Mouse (Mus musculus): ENCODE measurements around the gene Surf1. TPM values are rescaled to one million over a fixed set of nuclear protein-coding genes. Genes with fewer than 3 reads are reported as not detected.

Surf1 gene
- total RNA-seq, 2 experiments from 2014 or later = 96.6 to 97.2 TPM

GRCm38 (mm10) chr2:26950411-26950810 lies 34.1 kb upstream of the Surf1 start:
- Histone ChIP-seq H3K27ac (no peak overlapping the region), H3K4me3 (no peak overlapping the region)
- no peak for TF ChIP-seq CTCF (IDR thresholded peaks at IDR 0.05)
- intact Hi-C loops (cut with DNase I) = no loop called here
- DNase-seq (ENCODE audit: extremely low spot score in 1 of 2, low spot score in 2 of 2) = no peak

DNA sequence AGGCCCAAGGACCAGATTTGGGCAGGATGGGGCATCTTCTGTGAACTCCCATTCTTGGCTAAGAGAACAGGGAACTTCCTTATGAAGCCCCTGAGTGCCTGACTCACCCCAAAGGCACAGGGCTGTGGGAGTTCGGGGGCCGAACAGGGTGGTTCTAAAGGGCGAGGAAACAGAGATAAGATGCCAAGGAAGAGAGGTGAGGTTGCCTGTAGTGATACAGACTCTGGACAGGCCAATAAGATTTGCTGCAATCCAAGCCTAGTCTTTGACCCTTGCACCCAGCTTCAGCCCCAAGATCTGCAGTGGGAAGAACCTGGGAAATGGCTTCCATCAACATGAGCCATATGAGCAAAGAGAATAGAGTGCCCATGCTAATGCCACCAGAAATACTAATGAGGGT lies 26.9 kb upstream of the Surf1 start:
- H3K4me3 ChIP-seq = no peak overlapping the region
- intact Hi-C loops (cut with DNase I) = no loop called here
- TF ChIP-seq CTCF (IDR thresholded peaks at IDR 0.05) = no peak

GRCm38 (mm10) chr2:26941539-26941938 lies 25.2 kb upstream of the Surf1 start:
- H3K4me3 ChIP-seq = no peak overlapping the region
- no peak for DNase-seq (ENCODE audit: extremely low spot score in 1 of 2, low spot score in 2 of 2)
- intact Hi-C loops (cut with DNase I) = no loop called here
- TF ChIP-seq CTCF (IDR thresholded peaks at IDR 0.05) = no peak; the same call in 1 of the 2 replicates
- H3K27ac ChIP-seq = no peak overlapping the region

More for the DNA sequence above, 26.9 kb upstream of the Surf1 start:
- H3K27ac ChIP-seq = no peak overlapping the region
- no peak for DNase-seq (ENCODE audit: extremely low spot score in 1 of 2, low spot score in 2 of 2)

DNA sequence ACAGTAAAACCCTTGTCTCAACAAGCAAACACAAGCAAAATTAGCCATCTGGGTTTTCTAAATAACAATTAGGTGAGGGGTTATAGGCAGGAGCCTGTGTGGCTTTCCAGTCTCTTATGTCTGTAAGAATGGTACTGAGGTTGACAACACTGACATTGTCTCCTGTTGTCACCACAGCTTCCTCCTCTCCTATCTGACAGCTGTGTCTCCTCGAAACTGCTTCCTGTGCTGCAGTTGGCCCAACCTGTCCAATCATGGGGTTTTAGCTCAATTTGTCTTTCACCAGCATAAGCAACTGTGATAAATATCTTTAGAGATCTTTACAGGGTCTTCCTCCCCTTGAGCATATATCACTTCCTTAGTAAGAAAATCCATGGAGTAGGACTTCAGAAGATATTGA lies 20.1 kb upstream of the Surf1 start:
- no peak overlapping the region for H3K4me3 ChIP-seq
- H3K27ac ChIP-seq = no peak overlapping the region
- intact Hi-C loops (cut with DNase I) = no loop called here
- DNase-seq (ENCODE audit: extremely low spot score in 1 of 2, low spot score in 2 of 2) = no peak
- no peak for TF ChIP-seq CTCF (IDR thresholded peaks at IDR 0.05)

DNA sequence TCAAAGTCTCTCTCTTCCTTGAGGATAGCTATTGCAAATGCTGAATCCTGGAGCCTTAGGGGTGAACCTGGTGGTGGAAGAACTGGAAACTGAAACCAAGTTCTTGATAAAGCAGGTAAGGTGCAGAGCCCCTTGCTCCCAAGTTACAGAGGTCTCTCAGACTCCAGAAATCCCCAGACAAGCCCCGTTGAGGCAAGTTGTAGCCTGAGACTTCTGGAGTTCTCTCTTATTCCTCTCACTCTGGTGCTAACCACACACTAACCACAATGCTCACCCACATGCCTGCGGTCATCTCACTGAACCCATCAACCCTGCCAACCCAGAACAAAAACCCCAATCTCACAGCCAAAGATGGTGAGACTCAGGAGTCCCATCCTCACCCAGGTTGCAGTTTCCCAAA lies 19.0 kb upstream of the Surf1 start:
- no peak overlapping the region for H3K27ac ChIP-seq
- intact Hi-C loops (cut with DNase I) = loop anchor here (2.0 kb wide), 1 partner anchor 28 kb away; no protein-coding TSS in a partner anchor
- no peak for TF ChIP-seq CTCF (IDR thresholded peaks at IDR 0.05)

DNA sequence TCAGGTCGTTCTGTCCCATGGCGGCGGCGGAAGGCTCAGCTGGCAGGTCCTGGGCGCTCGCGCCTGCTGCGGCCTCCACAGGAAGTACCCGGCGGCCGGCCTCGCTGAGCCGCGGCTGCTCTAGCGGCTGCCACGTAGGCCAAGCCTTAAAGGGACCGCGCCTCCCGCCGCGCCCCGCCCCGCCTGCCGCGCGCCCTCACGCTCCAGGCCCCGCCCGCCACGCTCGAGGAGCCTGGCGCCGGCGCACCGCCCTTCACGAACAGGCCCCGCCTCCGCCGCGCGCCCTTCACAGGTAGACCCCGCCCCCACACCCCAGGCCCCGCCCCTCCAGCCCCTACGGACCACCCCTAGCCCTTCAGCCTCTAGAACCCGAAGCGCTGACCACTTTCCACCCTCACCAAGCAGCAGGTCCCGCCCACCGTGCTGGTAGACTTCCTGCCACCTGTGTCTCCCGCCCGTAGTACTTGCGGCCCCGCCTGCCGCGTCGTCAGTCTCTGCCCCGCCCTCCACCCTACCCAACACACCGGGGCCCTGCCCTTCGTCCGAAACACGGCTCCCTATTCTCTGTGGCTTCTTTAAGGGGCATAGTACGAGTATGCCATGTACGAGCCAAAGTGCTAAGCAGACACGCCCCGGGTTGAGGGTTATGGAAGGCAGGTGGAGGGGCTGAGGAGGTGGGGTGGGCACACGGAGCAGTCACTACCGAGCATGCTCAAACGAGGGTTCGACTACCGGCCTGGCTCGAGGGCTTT lies 17.1 kb upstream of the Surf1 start, which contains the start of the genes Surf4 and Stkld1:
Gene Surf4, minus strand, starts transcription at position 625 of the 752 bp plus-strand sequence.
Gene Stkld1, plus strand, starts transcription at position 744 of the 752 bp plus-strand sequence.
- DNase-seq (ENCODE audit: extremely low spot score in 1 of 2, low spot score in 2 of 2) = peak; percentile 93 to 95
- intact Hi-C loops (cut with DNase I) = loop anchor here (1.0 to 5.0 kb wide), 5 partner anchors 17 to 94 kb away; partner anchors contain the start of genes Med22, Rpl7a, Slc2a6 and Surf1
- peak within 1 kb of the TSS; percentile 91 for H3K27ac ChIP-seq
- no peak; the same call in 1 of the 2 replicates for TF ChIP-seq CTCF (IDR thresholded peaks at IDR 0.05)
- H3K4me3 ChIP-seq = peak within 1 kb of the TSS; percentile 96

More for the DNA sequence above, 19.0 kb upstream of the Surf1 start:
- no peak for DNase-seq (ENCODE audit: extremely low spot score in 1 of 2, low spot score in 2 of 2)
- no peak overlapping the region for H3K4me3 ChIP-seq

- Histone ChIP-seq H3K4me3 (peak overlapping the region; percentile 96), H3K27ac (peak overlapping the region; percentile 91)
- peak; percentile 21 to 23 for DNase-seq (ENCODE audit: extremely low spot score in 1 of 2, low spot score in 2 of 2)
- TF ChIP-seq CTCF (IDR thresholded peaks at IDR 0.05) = no peak
- intact Hi-C loops (cut with DNase I) = loop anchor here (1.0 to 5.0 kb wide), 5 partner anchors 16 to 305 kb away; partner anchors contain the start of genes Med22, Rpl7a, Slc2a6 and Surf1
These were observed 16.4 kb upstream of the Surf1 start for GRCm38 (mm10) chr2:26932473-26933303.

DNA sequence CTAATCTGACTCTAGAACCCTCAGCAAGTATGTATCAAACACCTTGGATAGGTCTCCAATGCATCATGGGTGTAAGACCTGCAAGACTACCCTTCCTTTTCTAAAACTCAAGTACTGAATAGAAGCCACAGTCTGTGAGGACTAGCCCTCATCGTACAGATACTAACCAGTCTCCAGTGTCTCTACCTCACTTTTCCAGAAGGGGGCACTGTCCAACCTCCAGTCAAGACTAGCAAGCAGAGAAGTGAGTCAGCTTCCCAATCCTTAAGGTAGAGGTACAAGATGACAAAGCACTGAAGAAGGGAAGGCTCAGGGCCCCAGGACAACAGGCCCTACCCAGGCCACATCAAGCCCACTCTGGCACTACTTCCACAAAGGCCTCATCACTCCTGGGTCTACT lies 14.1 kb upstream of the Surf1 start:
- Histone ChIP-seq H3K4me3 (no peak overlapping the region), H3K27ac (no peak overlapping the region)
- peak; percentile 59 to 62 for DNase-seq (ENCODE audit: extremely low spot score in 1 of 2, low spot score in 2 of 2)
- peak; percentile 75 for TF ChIP-seq CTCF (IDR thresholded peaks at IDR 0.05)
- intact Hi-C loops (cut with DNase I) = loop anchor here (5.0 kb wide), 1 partner anchor 97 kb away; the partner anchor contains the start of gene Slc2a6

GRCm38 (mm10) chr2:26927745-26928476 lies 11.6 kb upstream of the Surf1 start:
- DNase-seq (ENCODE audit: extremely low spot score in 1 of 2, low spot score in 2 of 2) = no peak

DNA sequence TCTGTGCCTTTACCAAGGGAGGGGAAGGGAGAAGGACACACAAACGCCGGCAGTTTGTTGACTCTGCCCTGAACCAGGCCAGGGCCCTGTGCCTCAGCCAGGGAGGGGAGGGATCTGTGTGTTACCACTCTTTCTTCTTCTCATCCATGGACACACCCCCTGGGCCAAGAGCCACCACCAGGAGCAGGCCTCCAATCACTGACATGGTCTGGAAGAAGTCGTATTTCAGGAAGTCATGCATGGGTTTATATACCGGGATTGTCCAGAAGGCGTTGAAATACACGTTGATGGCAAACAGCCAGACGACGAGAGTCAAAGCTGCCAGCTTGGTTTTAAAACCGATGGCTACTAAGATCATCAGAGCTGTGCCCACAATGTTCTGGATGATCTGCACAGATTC lies 5.5 kb upstream of the Surf1 start:
- no peak for TF ChIP-seq CTCF (IDR thresholded peaks at IDR 0.05)
- intact Hi-C loops (cut with DNase I) = no loop called here
- DNase-seq (ENCODE audit: extremely low spot score in 1 of 2, low spot score in 2 of 2) = no peak
- H3K27ac ChIP-seq = no peak overlapping the region
- H3K4me3 ChIP-seq = no peak overlapping the region

More at GRCm38 (mm10) chr2:26927745-26928476, 11.6 kb upstream of the Surf1 start:
- Histone ChIP-seq H3K27ac (no peak overlapping the region), H3K4me3 (no peak overlapping the region)
- no peak for TF ChIP-seq CTCF (IDR thresholded peaks at IDR 0.05)
- intact Hi-C loops (cut with DNase I) = no loop called here

DNA sequence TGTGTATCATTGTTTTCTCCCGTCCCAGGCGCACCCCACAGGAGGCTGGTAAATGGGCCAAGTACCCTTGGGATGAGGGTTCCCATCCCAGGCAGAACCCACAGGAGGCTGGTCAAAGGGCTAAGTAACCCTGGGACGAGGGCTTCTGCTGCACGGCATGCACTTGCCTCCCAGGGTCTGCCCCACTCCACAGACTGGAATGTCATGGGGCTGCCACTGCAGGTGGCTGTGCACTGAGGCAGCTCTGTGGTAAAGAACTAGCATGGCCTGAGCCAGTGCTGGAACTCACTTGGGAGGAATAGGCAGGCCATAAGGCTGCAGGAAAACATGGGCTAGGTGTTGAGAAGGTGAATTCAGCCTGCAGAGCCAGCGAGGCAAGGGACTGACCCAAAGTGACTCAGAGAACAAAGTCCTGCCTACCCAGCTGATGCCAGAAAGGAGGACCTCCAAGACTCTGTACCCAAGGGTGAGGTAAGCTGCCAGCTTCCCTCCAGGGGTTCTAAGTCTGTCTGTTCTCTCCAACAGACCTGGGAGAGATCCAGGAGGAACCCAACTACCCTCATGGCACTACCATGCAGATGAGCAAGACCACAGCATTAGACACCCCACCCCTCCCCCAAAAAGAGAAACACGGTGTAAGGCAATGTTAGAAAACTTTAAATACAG lies 4.0 kb upstream of the Surf1 start:
- no peak for DNase-seq (ENCODE audit: extremely low spot score in 1 of 2, low spot score in 2 of 2)
- Histone ChIP-seq H3K27ac (no peak overlapping the region), H3K4me3 (no peak overlapping the region)
- TF ChIP-seq CTCF (IDR thresholded peaks at IDR 0.05) = no peak
- intact Hi-C loops (cut with DNase I) = no loop called here

All from left cerebral cortex, adult 2 months (tissue).